In genomic region chr16:64771431-64771818, GRCm38 (mm10) we compare ENCODE assay signal across 8 mouse cellular contexts. TPM values are rescaled to one million over a fixed set of nuclear protein-coding genes. Genes with fewer than 3 reads are reported as not detected.
DNase-seq lines count a peak whose midpoint lies in the region; ATAC-seq and TF ChIP-seq lines count a peak whose summit lies in the region.

No protein-coding gene starts in this region.

- ATAC-seq in hindbrain, embryonic 12.5 days (ENCODE audit: low FRiP score) = peak; percentile 21; the same call in 1 of the 2 replicates
- ATAC-seq in midbrain, embryonic 14.5 days (ENCODE audit: low FRiP score, low TSS enrichment) = peak; percentile 4; the same call in 1 of the 2 replicates
- ATAC-seq in monocyte, adult 5-6 weeks (replicated peaks; ENCODE audit: insufficient number of reproducible peaks, low FRiP score, low TSS enrichment, poor library complexity, severe bottlenecking) = no peak

- H3K27ac ChIP-seq in kidney, adult 2 months (ENCODE audit: insufficient read depth, low read depth, low read length) = no peak overlapping the region
- no peak overlapping the region for H3K27ac ChIP-seq in brown adipose tissue, adult 24 weeks (replicated peaks; ENCODE audit: low read depth, low read length)
- peak overlapping the region; percentile 86; the same call in 1 of the 2 replicates for H3K27ac ChIP-seq in hindbrain, embryonic 12.5 days
- H3K27ac ChIP-seq in midbrain, embryonic 14.5 days (replicated peaks; ENCODE audit: low read depth, low read length) = peak overlapping the region; percentile 87

- no peak overlapping the region for H3K4me3 ChIP-seq in kidney, adult 2 months (ENCODE audit: insufficient read depth, low read depth, low read length)
- peak overlapping the region; percentile 90; the same call in 1 of the 2 replicates for H3K4me3 ChIP-seq in brown adipose tissue, adult 24 weeks (ENCODE audit: insufficient read depth, low read depth, low read length)
- H3K4me3 ChIP-seq in hindbrain, embryonic 12.5 days = peak overlapping the region; percentile 85
- H3K4me3 ChIP-seq in midbrain, embryonic 14.5 days (replicated peaks; ENCODE audit: low read depth, low read length) = peak overlapping the region; percentile 82

- DNase-seq in kidney, adult 9 months = peak; percentile 12
- DNase-seq in kidney, adult 2 months = no peak
- no peak for DNase-seq in midbrain, embryonic 14.5 days
- DNase-seq in T-cell, adult 2 months (ENCODE audit: low spot score) = no peak
- no peak for DNase-seq in urinary bladder, postnatal 4 days (ENCODE audit: low spot score in 2 of 2)

- no peaks in the 10 kb centered on the region; the same call in 1 of the 2 replicates for H3K36me3 ChIP-seq in kidney, adult 2 months (ENCODE audit: control insufficient read depth, insufficient read depth, low read length)
- H3K36me3 ChIP-seq in hindbrain, embryonic 12.5 days = peaks cover 6% of the 10 kb centered on the region
- H3K36me3 ChIP-seq in midbrain, embryonic 14.5 days (ENCODE audit: control insufficient read depth, insufficient read depth, low read length) = peaks cover 6% of the 10 kb centered on the region; the same call in 1 of the 2 replicates

- no peak for TF ChIP-seq POLR2A in kidney, adult 2 months (IDR thresholded peaks at IDR 0.05; ENCODE audit: low read depth, low read length)

- TF ChIP-seq CTCF in kidney, adult 2 months (conservative IDR thresholded peaks at IDR 0.05; ENCODE audit: insufficient read depth, insufficient read length, low read depth, low read length) = no peak

- no peaks in the 10 kb centered on the region for H3K9me3 ChIP-seq in hindbrain, embryonic 12.5 days (replicated peaks)
- H3K9me3 ChIP-seq in midbrain, embryonic 14.5 days (ENCODE audit: control insufficient read depth, low read length) = no peaks in the 10 kb centered on the region

- WGBS in kidney, adult 2 months = 94% methylated on average over 2 of the region's 2 CpGs
- WGBS in hindbrain, embryonic 12.5 days = 85% methylated on average over 2 of the region's 2 CpGs
- WGBS in midbrain, embryonic 14.5 days = 90% methylated on average over 2 of the region's 2 CpGs

- H3K4me2 ChIP-seq in hindbrain, embryonic 12.5 days (replicated peaks) = peak overlapping the region; percentile 45
- H3K4me2 ChIP-seq in midbrain, embryonic 14.5 days (ENCODE audit: low read length) = peak overlapping the region; percentile 66

- no peaks in the 10 kb centered on the region for H3K27me3 ChIP-seq in kidney, adult 2 months (replicated peaks; ENCODE audit: control insufficient read depth, insufficient read depth, low read length)
- no peaks in the 10 kb centered on the region for H3K27me3 ChIP-seq in hindbrain, embryonic 12.5 days
- H3K27me3 ChIP-seq in midbrain, embryonic 14.5 days (ENCODE audit: control insufficient read depth, insufficient read depth, low read length) = no peaks in the 10 kb centered on the region

- H3K4me1 ChIP-seq in kidney, adult 2 months (ENCODE audit: control insufficient read depth, insufficient read depth, low read length) = no peaks in the 10 kb centered on the region
- H3K4me1 ChIP-seq in brown adipose tissue, adult 24 weeks (ENCODE audit: control insufficient read depth, insufficient read depth, insufficient read length, low read length) = peaks cover 4% of the 10 kb centered on the region
- H3K4me1 ChIP-seq in hindbrain, embryonic 12.5 days = peaks cover 7% of the 10 kb centered on the region
- H3K4me1 ChIP-seq in midbrain, embryonic 14.5 days (ENCODE audit: control insufficient read depth, insufficient read depth, low read length) = peaks cover 8% of the 10 kb centered on the region

- H3K9ac ChIP-seq in hindbrain, embryonic 12.5 days = peak overlapping the region; percentile 85; the same call in 1 of the 2 replicates
- H3K9ac ChIP-seq in midbrain, embryonic 14.5 days (replicated peaks; ENCODE audit: low read length) = no peak overlapping the region

RNA-seq across cellular contexts. Expression of gene 4930453N24Rik, which starts 0.5 kb away (rescaled TPM):
- polyA plus RNA-seq in kidney, adult 2 months (2012; rRNA removed) = 3.6 and 5.3 TPM in 2 replicates
- 47.2 and 54.3 TPM in 2 replicates for polyA plus RNA-seq in brown adipose tissue, adult 24 weeks (2012; ENCODE audit: insufficient read depth, insufficient read length, missing spikeins)
- polyA plus RNA-seq in hindbrain, embryonic 12.5 days (2016; fragmentation: Nextera tagmentation; extraction: Ambion mirVana) = 25.6 and 28.3 TPM in 2 replicates
- 24.6 and 27.9 TPM in 2 replicates for polyA plus RNA-seq in midbrain, embryonic 14.5 days (2014; fragmentation: Nextera tagmentation; extraction: Ambion mirVana)
- 31.8 to 48.6 TPM (median 44.0 TPM) in 3 replicates for total RNA-seq in monocyte, adult 5-6 weeks (2017)

Comparison
In these comparisons a context has a peak if more than half of its experiments do, and no peak if none do; other contexts are left out.
1. H3K27ac ChIP-seq: peak in hindbrain, embryonic 12.5 days (single experiment) and midbrain, embryonic 14.5 days (single experiment); none in kidney, adult 2 months (single experiment) and brown adipose tissue, adult 24 weeks (single experiment).